Mouse (Mus musculus): ENCODE measurements around the gene Mdfi.

DNA sequence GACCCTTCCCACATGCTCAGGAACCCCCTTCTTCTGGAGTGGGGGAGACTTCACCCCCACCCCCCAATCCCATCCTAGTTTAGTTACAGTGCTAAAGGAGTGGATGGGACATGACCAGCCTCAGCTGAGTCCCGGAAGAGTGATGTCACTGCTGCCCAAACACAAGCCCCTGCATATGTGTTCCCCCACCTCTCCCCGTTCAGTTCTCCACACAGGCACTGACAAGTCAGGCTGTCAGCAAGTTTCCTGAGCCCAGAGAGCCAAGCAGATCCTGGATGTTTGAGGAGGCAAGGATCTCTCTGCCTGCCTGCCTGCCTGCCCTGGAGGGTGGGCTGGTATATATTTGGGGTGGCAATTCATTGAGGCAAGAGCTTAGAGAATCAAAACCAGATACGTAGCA, 44.7 kb upstream of the Mdfi start:
- TF ChIP-seq CTCF (conservative IDR thresholded peaks at IDR 0.05; ENCODE audit: insufficient read depth, insufficient read length, low read depth, low read length) (no peak), POLR2A (IDR thresholded peaks at IDR 0.05; ENCODE audit: low read depth, low read length) (no peak)
